Mouse (Mus musculus) E14TG2a.4 (cell line): ENCODE measurements around the gene Gm37240.

Experiments
- CTCF ChIP-seq: conservative IDR thresholded peaks from 2 replicates; pipeline ENCODE4 v1.5.1; 2014; ENCODE audit warnings: low read length
- NANOG ChIP-seq: IDR thresholded peaks from 2 replicates; pipeline ENCODE4 v1.6.1; 2014; ENCODE audit warnings: borderline replicate concordance, low read length, mixed read lengths

DNA sequence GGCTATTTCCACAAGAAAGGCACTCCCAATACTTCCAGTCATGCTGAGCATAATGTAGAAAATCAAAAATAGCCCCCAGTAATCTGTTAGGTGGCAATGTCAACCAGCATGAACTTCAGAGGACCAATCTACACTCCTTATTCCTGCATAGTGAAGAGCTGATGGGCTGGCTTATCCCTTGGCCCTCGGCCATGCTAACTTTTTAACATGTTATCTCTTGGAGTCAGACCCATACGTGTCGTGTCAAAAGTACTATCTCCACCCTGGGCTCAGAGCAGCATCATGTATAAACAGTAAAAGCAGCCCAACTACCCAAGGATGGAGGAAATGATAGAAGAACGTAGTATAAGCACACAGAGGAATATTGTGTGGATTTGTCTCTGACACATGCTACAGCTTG, 1416.2 kb downstream of the Gm37240 start:
- no peak for TF ChIP-seq CTCF
- no peak for TF ChIP-seq NANOG
